Mouse (Mus musculus) limb, embryonic 10.5 days (tissue): Measurements from ENCODE around the gene Gtdc1. TPM values are rescaled to one million over a fixed set of nuclear protein-coding genes. Genes with fewer than 3 reads are reported as not detected.

ENCODE experiments used
- DNase-seq: peaks from one replicate; pipeline ENCODE4 v3.0.0-alpha.2; 2017; ENCODE audit warnings: low spot score
- H3K27ac ChIP-seq: fragments of 300-500 bp; sonication (generic); 2 replicates; pipeline ENCODE4 v1.5.1; 2016; ENCODE audit warnings: mild to moderate bottlenecking
- H3K27me3 ChIP-seq: fragments of 300-500 bp; sonication (generic); 2 replicates; pipeline ENCODE4 v1.6.1; 2016; ENCODE audit warnings: low read depth, mild to moderate bottlenecking; ENCODE audit not compliant: poor library complexity, severe bottlenecking
- H3K36me3 ChIP-seq: fragments of 300-500 bp; sonication (generic); 2 replicates; pipeline ENCODE4 v1.6.1; 2016; ENCODE audit warnings: mild to moderate bottlenecking, moderate library complexity
- H3K4me1 ChIP-seq: fragments of 300-500 bp; sonication (generic); 2 replicates; pipeline ENCODE4 v1.6.1; 2016
- H3K4me3 ChIP-seq: fragments of 300-500 bp; sonication (generic); 2 replicates; pipeline ENCODE4 v1.5.1; 2016; ENCODE audit warnings: mild to moderate bottlenecking, moderate library complexity
- H3K9me3 ChIP-seq: fragments of 300-500 bp; sonication (generic); replicated peaks from 2 replicates; pipeline ENCODE4 v1.6.1; 2016; ENCODE audit warnings: mild to moderate bottlenecking
- WGBS: fragments of 180-500 bp; shearing (Covaris S2); methylation state at CpG from one replicate; pipeline ENCODE4 v1.1.7; 2016; 5-methylcytosine and 5-hydroxymethylcytosine counted together
- polyA plus RNA-seq: library from polyadenylated mRNA; unstranded; fragments of >200 nt; fragmentation: Nextera tagmentation; extraction: Ambion mirVana; gene quantifications from 2 replicates; pipeline ENCODE4 v1.2.1, GENCODE M21; 2016

Gene Gtdc1
- polyA plus RNA-seq, 1 experiment from 2014 or later, result 9.8 TPM

GRCm38 (mm10) chr2:44525187-44525919 is 402.1 kb downstream of the Gtdc1 start:
- Histone ChIP-seq H3K27me3 (no peaks in the 10 kb centered on the region), H3K4me3 (no peak overlapping the region), H3K4me1 (peaks cover 14% of the 10 kb centered on the region), H3K27ac (no peak overlapping the region), H3K36me3 (no peaks in the 10 kb centered on the region), H3K9me3 (no peaks in the 10 kb centered on the region)
- no peak for DNase-seq
- 39% methylated on average over 5 of the region's 5 CpGs for WGBS

GRCm38 (mm10) chr2:44519236-44519635 is 408.2 kb downstream of the Gtdc1 start:
- no peak for DNase-seq
- H3K4me3 ChIP-seq, result no peak overlapping the region
- no peaks in the 10 kb centered on the region for H3K27me3 ChIP-seq
- H3K36me3 ChIP-seq, result no peaks in the 10 kb centered on the region
- no peak overlapping the region for H3K27ac ChIP-seq
- WGBS, result 88% methylated on average over 3 of the region's 3 CpGs
- no peaks in the 10 kb centered on the region for H3K9me3 ChIP-seq
- H3K4me1 ChIP-seq, result no peaks in the 10 kb centered on the region

DNA sequence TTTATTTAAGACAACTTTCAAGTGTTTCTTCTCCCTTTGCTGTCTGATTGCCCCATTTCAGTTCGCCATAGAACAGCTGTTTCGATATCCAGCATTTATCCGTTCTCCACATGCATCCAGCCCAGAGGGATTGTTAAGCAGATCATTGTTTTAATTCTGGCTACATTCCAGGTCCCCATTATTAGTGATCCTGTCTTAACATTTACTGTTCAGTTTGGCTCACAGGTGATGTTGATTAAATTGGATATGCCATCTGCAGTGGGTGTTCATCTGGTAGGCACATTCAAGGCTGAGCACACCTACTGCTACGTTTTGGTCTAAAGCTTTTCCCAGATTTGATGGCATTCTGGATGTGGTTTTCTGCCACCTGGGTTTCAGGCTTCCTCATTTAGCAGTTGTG is 409.4 kb downstream of the Gtdc1 start:
- Histone ChIP-seq H3K27ac (no peak overlapping the region), H3K4me1 (peaks cover 6% of the 10 kb centered on the region; the same call in 1 of the 2 replicates), H3K9me3 (no peaks in the 10 kb centered on the region), H3K4me3 (no peak overlapping the region), H3K27me3 (no peaks in the 10 kb centered on the region), H3K36me3 (no peaks in the 10 kb centered on the region)
- no peak for DNase-seq
- 89% methylated on average over 4 of the region's 4 CpGs for WGBS

Other genes with a start within 250 kb of the Gtdc1 start
- 5.3 and 5.4 TPM in 2 replicates for gene Zeb2, start 189.7 kb upstream of the Gtdc1 start, polyA plus RNA-seq